Mouse (Mus musculus) kidney, postnatal 14 days (tissue): ENCODE measurements around the gene Pla1a.

Experiments used
- DNase-seq: peaks from one replicate; pipeline ENCODE4 v3.0.0; 2022; ENCODE audit warnings: mixed read lengths

The Pla1a gene

DNA sequence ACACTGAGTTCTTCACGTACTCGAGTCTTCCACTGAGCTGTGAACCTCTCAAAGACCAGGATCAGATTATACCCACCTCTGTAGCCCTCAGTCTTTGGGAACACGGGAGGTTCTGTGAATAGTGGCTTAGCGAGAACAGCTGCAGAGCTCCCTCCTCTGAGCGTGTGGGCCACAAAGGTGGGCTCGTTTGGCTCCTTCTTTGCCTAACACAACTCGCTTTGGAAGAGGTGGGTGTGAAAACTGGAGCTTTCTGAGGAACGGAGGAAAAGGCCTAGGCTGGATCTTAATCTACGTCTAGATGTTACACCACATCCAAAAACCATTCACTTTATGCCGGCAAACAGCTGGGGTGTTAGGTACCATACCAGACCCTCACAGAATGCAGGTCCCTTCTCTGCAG lies 67.6 kb downstream of the Pla1a start:
- no peak for DNase-seq

GRCm38 (mm10) chr16:38363657-38364056 lies 69.3 kb downstream of the Pla1a start:
- DNase-seq, result no peak

GRCm38 (mm10) chr16:38363256-38363595 lies 69.7 kb downstream of the Pla1a start:
- DNase-seq, result no peak

- DNase-seq, result no peak
These were observed 70.3 kb downstream of the Pla1a start for GRCm38 (mm10) chr16:38362493-38363255.

GRCm38 (mm10) chr16:38361933-38362332 lies 71.0 kb downstream of the Pla1a start, which contains the start of gene Popdc2:
Gene Popdc2 (plus strand): TSS chr16:38362209.
- no peak for DNase-seq

DNA sequence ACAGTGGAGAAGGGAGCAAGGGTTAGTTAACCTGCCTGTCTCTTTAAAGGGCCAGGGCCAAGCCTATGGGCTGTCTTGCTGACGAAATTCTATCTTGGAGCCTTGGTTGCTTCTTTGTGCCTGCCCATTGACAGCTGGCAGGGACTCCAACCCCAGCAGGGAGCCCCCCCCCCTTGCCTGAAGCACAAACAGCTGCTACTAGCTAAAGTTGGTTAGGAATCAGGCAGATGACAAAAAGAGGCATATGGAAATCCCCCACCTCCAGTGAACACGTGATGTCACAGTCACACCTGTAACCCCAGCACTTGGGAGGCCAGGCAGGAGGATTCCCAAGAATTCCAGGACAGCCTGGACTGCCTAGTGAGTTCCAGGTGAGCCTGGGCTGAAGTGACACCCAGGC lies 72.6 kb downstream of the Pla1a start:
- DNase-seq, result no peak

- no peak for DNase-seq
These were observed 73.1 kb downstream of the Pla1a start for GRCm38 (mm10) chr16:38359857-38360256.

DNA sequence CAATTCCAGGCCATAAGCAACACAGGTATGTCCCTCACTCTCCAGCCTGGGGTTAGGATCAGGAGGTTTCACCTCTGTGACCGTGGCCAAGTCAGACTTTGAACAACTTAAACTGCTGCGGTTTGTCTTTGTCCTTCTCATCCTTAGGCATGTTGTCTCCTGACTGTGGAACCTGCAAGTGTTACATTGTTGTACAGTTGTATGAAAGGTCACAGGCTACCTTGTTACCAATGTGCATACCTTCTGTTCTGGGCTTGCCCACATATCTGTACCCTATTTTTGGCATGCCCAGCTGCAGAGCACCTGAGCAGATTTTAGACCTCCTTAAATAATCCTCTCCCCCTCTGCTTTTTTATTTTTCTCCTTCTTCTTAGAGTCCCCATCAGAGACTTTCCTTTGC lies 73.7 kb downstream of the Pla1a start:
- DNase-seq, result no peak

- DNase-seq, result no peak
These were observed 74.6 kb downstream of the Pla1a start for GRCm38 (mm10) chr16:38358256-38358812.

DNA sequence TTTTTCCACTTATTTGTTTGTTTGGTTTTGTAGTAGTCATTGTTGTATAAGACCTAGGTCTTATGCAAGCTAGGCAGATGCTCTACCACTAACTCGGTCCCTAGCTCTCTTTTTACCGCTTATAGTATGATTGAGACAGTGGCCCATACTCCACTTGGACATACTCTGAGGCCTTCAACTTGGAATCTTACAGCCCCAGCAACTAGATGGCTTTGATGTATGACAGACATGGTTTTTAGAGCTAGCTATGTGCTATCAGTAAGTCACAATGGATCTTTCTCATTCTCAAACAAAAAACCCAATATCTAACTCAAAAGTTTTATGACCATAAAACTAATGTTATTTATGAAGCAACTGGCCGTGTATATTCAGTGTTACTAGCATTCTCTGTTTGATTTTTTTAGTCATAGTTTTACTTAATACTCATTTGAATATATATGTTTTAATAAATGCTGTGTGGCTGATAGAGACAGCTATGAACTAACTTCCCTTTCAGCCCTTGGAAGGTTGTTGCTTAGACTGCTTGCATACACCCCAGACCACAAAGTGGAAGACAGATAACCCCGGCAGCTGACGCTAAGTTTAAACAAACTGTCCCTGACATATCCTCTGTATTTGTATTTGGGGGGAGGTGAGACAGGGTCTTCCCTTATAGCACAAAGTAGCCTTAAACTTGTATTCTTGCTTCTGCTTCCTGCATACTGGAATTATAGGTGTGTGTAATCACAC lies 78.6 kb downstream of the Pla1a start:
- DNase-seq, result no peak

GRCm38 (mm10) chr16:38353642-38354041 lies 79.3 kb downstream of the Pla1a start:
- no peak for DNase-seq

- DNase-seq, result no peak
These were observed 80.1 kb downstream of the Pla1a start for GRCm38 (mm10) chr16:38352851-38353250.

DNA sequence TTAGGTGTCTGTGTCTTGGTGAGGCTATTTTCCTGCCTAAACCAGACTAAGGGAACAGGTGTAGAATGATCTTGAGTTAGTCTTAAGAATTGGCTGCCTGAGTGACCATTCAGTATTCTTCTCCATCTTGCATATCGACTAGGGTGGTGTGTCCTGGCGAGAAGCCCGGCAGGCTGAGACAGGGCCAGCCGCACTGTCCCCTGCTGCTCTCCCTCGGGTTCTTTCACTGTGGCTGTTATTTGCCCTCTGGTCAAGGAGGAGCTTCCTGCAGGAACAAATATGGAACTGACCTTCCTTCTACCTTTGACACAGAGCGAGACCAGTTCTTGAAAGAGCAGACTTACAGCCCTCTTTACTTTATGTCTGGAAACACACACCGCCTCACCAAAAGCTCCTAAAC lies 80.9 kb downstream of the Pla1a start:
- no peak for DNase-seq

DNA sequence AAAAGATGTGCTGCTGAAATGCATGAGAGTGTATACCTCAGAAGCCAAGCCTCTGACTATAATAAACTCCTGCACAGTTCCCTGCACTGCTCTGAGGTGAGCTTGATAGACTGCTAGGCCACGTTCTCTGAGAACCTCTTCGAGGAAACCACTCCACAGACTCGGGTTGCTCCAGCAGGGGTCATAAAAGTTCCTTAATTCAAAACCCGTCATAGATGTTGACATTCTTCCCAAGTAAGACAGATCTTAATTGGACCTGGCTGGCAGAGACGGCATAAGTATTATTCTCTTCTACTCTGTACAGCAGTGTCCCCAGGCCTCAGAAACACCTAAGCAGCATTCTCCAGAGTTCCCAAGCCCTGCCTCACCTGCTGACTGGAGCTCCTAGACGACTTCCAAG lies 82.0 kb downstream of the Pla1a start:
- DNase-seq, result no peak

GRCm38 (mm10) chr16:38350361-38350855 lies 82.5 kb downstream of the Pla1a start:
- DNase-seq, result no peak

DNA sequence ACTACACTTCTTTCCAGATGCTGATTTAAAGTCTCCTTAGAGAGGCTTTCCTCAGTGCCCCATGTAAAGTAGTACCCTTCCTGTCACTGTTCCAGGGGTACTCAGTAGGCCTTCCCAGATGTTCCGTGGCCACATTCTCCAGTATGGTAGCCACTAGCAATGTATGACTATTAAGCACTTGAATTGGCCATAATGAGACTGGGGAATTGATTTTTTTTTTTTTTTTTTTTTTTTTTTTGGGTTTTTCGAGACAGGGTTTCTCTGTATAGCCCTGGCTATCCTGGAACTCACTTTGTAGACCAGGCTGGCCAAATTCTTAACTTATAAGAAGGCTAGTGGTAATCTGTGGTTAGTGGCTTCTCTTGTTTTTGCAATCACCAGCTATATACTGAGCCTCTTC lies 83.1 kb downstream of the Pla1a start:
- DNase-seq, result no peak

GRCm38 (mm10) chr16:38348217-38348761 lies 84.7 kb downstream of the Pla1a start:
- DNase-seq, result no peak

DNA sequence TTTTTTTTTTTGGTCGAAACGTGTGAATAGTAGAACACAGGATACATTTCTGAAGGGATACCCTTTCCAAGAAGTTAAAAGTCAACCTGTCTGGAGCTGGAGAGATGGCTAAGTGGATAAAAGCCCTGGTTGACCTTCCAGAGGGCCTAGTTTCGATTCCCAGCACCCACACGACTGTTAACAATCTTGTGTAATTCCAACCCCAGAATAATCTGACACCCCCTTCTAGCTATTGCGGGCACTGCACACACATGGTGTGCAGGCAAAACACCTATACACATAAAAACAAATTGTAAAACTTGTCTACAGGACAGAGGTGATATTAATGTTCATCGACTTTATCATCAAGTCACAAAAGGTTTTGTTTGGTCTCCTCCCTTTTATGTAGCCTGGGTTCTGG lies 85.4 kb downstream of the Pla1a start:
- no peak for DNase-seq

DNA sequence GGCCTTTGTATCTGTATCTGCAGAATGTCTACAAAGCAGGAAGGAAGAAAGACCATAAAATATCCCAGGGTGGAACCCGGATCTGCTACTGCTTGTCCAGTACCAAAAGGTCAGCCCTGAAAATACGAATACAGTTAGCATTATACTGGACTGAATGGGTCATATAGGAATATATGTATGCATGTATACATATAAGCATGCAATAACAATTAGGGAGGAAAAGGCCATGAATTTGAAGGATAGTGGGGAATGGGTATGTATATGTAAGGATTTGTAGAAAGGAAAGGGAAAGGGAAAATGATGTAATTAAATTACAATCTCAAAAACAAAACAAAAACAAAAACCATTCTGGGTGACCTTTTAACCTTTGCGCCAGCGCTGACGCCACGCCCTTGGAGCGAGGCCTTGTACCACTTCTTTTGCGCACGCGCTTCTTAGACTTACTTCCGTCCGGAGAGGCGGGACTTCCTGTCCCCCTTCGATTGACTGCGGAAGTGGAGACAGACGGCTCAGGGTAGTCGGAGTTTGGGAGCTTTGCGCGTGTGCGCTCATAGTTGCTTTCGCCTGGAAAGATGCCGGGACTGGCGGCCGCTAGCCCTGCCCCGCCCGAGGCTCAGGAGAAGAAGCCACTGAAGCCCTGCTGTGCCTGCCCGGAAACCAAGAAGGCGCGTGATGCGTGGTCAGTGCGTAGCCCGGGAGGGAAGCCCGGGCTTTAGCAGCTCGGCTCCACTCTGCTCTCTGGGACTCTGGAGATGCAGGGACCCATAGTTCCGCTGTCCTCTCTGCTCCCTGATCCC lies 86.2 kb downstream of the Pla1a start, which contains the start of the genes Cox17 and Gm21987:
Gene Cox17, plus strand, starts transcription at position 463 of the 797 bp plus-strand sequence.
Gene Gm21987, plus strand, starts transcription at position 512 of the 797 bp plus-strand sequence.
- DNase-seq, result peak; percentile 96
